Mouse (Mus musculus): ENCODE results near the gene Crtac1.

Gene Crtac1

DNA sequence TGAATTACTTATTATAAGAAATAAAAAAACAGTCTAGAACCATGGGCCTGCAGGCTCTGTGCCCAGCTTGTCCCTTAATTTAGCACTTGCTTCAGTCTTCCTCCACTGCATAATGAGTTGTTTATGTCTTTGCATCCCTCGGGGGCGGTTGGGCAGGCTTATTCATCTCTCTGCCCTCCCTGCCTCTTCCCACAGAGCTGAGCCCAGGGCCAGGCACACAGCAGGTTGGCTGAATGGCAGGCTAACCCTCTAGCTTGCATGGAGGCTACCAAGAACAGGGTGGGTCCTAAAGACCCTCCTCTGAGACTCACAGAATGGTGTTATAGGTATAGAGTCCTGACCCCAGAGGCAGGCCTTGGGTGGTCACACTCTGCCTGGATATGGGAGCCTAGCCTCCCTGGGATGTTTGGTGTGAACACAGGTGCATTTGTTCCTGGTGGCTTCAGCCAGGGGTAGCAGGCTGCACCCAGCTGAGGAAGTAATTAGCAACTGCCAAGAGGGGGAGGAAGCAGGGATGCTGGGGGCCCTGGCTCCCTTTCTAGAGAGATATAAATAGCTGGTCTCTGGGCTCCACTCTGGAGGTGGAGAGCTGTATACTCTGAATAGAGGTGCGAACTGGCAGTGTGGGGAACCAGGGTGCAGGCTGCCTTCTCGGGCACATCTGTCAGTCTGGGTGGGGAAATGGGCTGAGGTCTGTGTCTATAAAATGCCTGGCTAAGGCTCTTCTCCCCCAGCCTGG is 193.8 kb downstream of the Crtac1 start:
- in situ Hi-C loops (cut with MboI): no loop called here
